Mouse (Mus musculus): ENCODE data around the gene Anapc16. TPM values are rescaled to one million over a fixed set of nuclear protein-coding genes. Genes with fewer than 3 reads are reported as not detected.

Gene Anapc16
- polyA plus RNA-seq, 1 experiment from 2014 or later: 132 TPM

GRCm38 (mm10) chr10:59980815-59981244 lies 22.1 kb downstream of the Anapc16 start:
- Histone ChIP-seq H3K9ac (replicated peaks) (no peak overlapping the region), H3K27me3 (no peaks in the 10 kb centered on the region), H3K36me3 (peaks cover 19% of the 10 kb centered on the region), H3K4me2 (no peak overlapping the region), H3K9me3 (no peaks in the 10 kb centered on the region), H3K4me3 (replicated peaks) (no peak overlapping the region), H3K27ac (0 out of 2 replicates have a peak overlapping the region, but pooled peaks have one; percentile 7), H3K4me1 (replicated peaks) (peaks cover 28% of the 10 kb centered on the region)
- 86% methylated on average over 6 of the region's 6 CpGs for WGBS
- no peak for ATAC-seq (ENCODE audit: insufficient number of reproducible peaks, insufficient read depth, low FRiP score, low TSS enrichment, low read depth)

- H3K9ac ChIP-seq (replicated peaks): no peak overlapping the region
- no peaks in the 10 kb centered on the region for H3K27me3 ChIP-seq
- peak overlapping the region; percentile 69; the same call in 1 of the 2 replicates for H3K27ac ChIP-seq
- ATAC-seq (ENCODE audit: insufficient number of reproducible peaks, insufficient read depth, low FRiP score, low TSS enrichment, low read depth): no peak
- no peaks in the 10 kb centered on the region for H3K9me3 ChIP-seq
- peaks cover 2% of the 10 kb centered on the region for H3K36me3 ChIP-seq
- peaks cover 41% of the 10 kb centered on the region for H3K4me1 ChIP-seq (replicated peaks)
- no peak overlapping the region for H3K4me3 ChIP-seq (replicated peaks)
- 56% methylated on average over 11 of the region's 11 CpGs for WGBS
- H3K4me2 ChIP-seq: no peak overlapping the region
Measured at GRCm38 (mm10) chr10:59978873-59979743, 23.8 kb downstream of the Anapc16 start.

GRCm38 (mm10) chr10:59978401-59978800 lies 24.5 kb downstream of the Anapc16 start:
- Histone ChIP-seq H3K4me1 (replicated peaks) (peaks cover 48% of the 10 kb centered on the region), H3K9me3 (no peaks in the 10 kb centered on the region), H3K4me3 (replicated peaks) (no peak overlapping the region), H3K9ac (replicated peaks) (0 out of 2 replicates have a peak overlapping the region, but pooled peaks have one; percentile 23), H3K4me2 (no peak overlapping the region), H3K36me3 (no peaks in the 10 kb centered on the region; the same call in 1 of the 2 replicates), H3K27me3 (no peaks in the 10 kb centered on the region), H3K27ac (peak overlapping the region; percentile 69; the same call in 1 of the 2 replicates)
- no peak for ATAC-seq (ENCODE audit: insufficient number of reproducible peaks, insufficient read depth, low FRiP score, low TSS enrichment, low read depth)
- WGBS: 64% methylated on average over 2 of the region's 2 CpGs

- H3K9ac ChIP-seq (replicated peaks): 0 out of 2 replicates have a peak overlapping the region, but pooled peaks have one; percentile 23
- no peaks in the 10 kb centered on the region; the same call in 1 of the 2 replicates for H3K36me3 ChIP-seq
- H3K9me3 ChIP-seq: no peaks in the 10 kb centered on the region
- peak overlapping the region; percentile 69; the same call in 1 of the 2 replicates for H3K27ac ChIP-seq
- WGBS: 91% methylated on average over 5 of the region's 5 CpGs
- H3K4me2 ChIP-seq: no peak overlapping the region
- no peak overlapping the region for H3K4me3 ChIP-seq (replicated peaks)
- ATAC-seq (ENCODE audit: insufficient number of reproducible peaks, insufficient read depth, low FRiP score, low TSS enrichment, low read depth): no peak
- H3K27me3 ChIP-seq: no peaks in the 10 kb centered on the region
- peaks cover 49% of the 10 kb centered on the region for H3K4me1 ChIP-seq (replicated peaks)
Measured at GRCm38 (mm10) chr10:59977715-59978343, 25.1 kb downstream of the Anapc16 start.

- no peak overlapping the region for H3K4me2 ChIP-seq
- no peak overlapping the region for H3K4me3 ChIP-seq (replicated peaks)
- H3K4me1 ChIP-seq (replicated peaks): peaks cover 49% of the 10 kb centered on the region
- no peaks in the 10 kb centered on the region for H3K9me3 ChIP-seq
- H3K27ac ChIP-seq: no peak overlapping the region
- ATAC-seq (ENCODE audit: insufficient number of reproducible peaks, insufficient read depth, low FRiP score, low TSS enrichment, low read depth): no peak
- H3K9ac ChIP-seq (replicated peaks): no peak overlapping the region
- H3K36me3 ChIP-seq: no peaks in the 10 kb centered on the region; the same call in 1 of the 2 replicates
- 64% methylated on average over 2 of the region's 4 CpGs for WGBS
- no peaks in the 10 kb centered on the region for H3K27me3 ChIP-seq
Measured at GRCm38 (mm10) chr10:59977141-59977540, 25.8 kb downstream of the Anapc16 start.

GRCm38 (mm10) chr10:59974786-59975185 lies 28.1 kb downstream of the Anapc16 start:
- Histone ChIP-seq H3K36me3 (no peaks in the 10 kb centered on the region), H3K4me2 (peak overlapping the region; percentile 35), H3K9ac (replicated peaks) (no peak overlapping the region), H3K4me3 (replicated peaks) (no peak overlapping the region), H3K4me1 (replicated peaks) (peaks cover 62% of the 10 kb centered on the region), H3K27ac (peak overlapping the region; percentile 93), H3K9me3 (no peaks in the 10 kb centered on the region), H3K27me3 (no peaks in the 10 kb centered on the region)
- WGBS: 49% methylated on average over 3 of the region's 3 CpGs
- no peak for ATAC-seq (ENCODE audit: insufficient number of reproducible peaks, insufficient read depth, low FRiP score, low TSS enrichment, low read depth)

- H3K4me2 ChIP-seq: peak overlapping the region; percentile 35
- no peaks in the 10 kb centered on the region for H3K9me3 ChIP-seq
- peaks cover 61% of the 10 kb centered on the region for H3K4me1 ChIP-seq (replicated peaks)
- H3K36me3 ChIP-seq: no peaks in the 10 kb centered on the region
- H3K27ac ChIP-seq: peak overlapping the region; percentile 93
- peak overlapping the region; percentile 12 for H3K4me3 ChIP-seq (replicated peaks)
- no peak overlapping the region for H3K9ac ChIP-seq (replicated peaks)
- WGBS: 4% methylated on average over 6 of the region's 6 CpGs
- ATAC-seq (ENCODE audit: insufficient number of reproducible peaks, insufficient read depth, low FRiP score, low TSS enrichment, low read depth): peak; percentile 43; the same call in 1 of the 2 replicates
- no peaks in the 10 kb centered on the region for H3K27me3 ChIP-seq
Measured at GRCm38 (mm10) chr10:59974191-59974664, 28.7 kb downstream of the Anapc16 start.

- Histone ChIP-seq H3K36me3 (no peaks in the 10 kb centered on the region), H3K27me3 (no peaks in the 10 kb centered on the region), H3K4me2 (no peak overlapping the region), H3K4me3 (replicated peaks) (no peak overlapping the region), H3K27ac (peak overlapping the region; percentile 93), H3K9me3 (no peaks in the 10 kb centered on the region), H3K4me1 (replicated peaks) (peaks cover 53% of the 10 kb centered on the region), H3K9ac (replicated peaks) (no peak overlapping the region)
- WGBS: 82% methylated on average over 4 of the region's 4 CpGs
- no peak for ATAC-seq (ENCODE audit: insufficient number of reproducible peaks, insufficient read depth, low FRiP score, low TSS enrichment, low read depth)
Measured at GRCm38 (mm10) chr10:59973400-59973799, 29.5 kb downstream of the Anapc16 start.

GRCm38 (mm10) chr10:59972999-59973398 lies 29.9 kb downstream of the Anapc16 start:
- peaks cover 49% of the 10 kb centered on the region for H3K4me1 ChIP-seq (replicated peaks)
- H3K27ac ChIP-seq: peak overlapping the region; percentile 93; the same call in 1 of the 2 replicates

GRCm38 (mm10) chr10:59972534-59972933 lies 30.4 kb downstream of the Anapc16 start:
- no peaks in the 10 kb centered on the region for H3K27me3 ChIP-seq
- no peaks in the 10 kb centered on the region for H3K36me3 ChIP-seq
- H3K9me3 ChIP-seq: no peaks in the 10 kb centered on the region
- H3K9ac ChIP-seq (replicated peaks): no peak overlapping the region
- H3K27ac ChIP-seq: 0 out of 2 replicates have a peak overlapping the region, but pooled peaks have one; percentile 93
- no peak overlapping the region for H3K4me2 ChIP-seq
- H3K4me3 ChIP-seq (replicated peaks): no peak overlapping the region
- WGBS: 79% methylated on average over 2 of the region's 2 CpGs
- no peak for ATAC-seq (ENCODE audit: insufficient number of reproducible peaks, insufficient read depth, low FRiP score, low TSS enrichment, low read depth)
- H3K4me1 ChIP-seq (replicated peaks): peaks cover 44% of the 10 kb centered on the region

More at GRCm38 (mm10) chr10:59972999-59973398, 29.9 kb downstream of the Anapc16 start:
- ATAC-seq (ENCODE audit: insufficient number of reproducible peaks, insufficient read depth, low FRiP score, low TSS enrichment, low read depth): no peak
- Histone ChIP-seq H3K9ac (replicated peaks) (no peak overlapping the region), H3K27me3 (no peaks in the 10 kb centered on the region), H3K36me3 (no peaks in the 10 kb centered on the region), H3K4me2 (no peak overlapping the region), H3K4me3 (replicated peaks) (no peak overlapping the region), H3K9me3 (no peaks in the 10 kb centered on the region)
- WGBS: 80% methylated on average over 6 of the region's 6 CpGs

GRCm38 (mm10) chr10:59971813-59972212 lies 31.1 kb downstream of the Anapc16 start:
- H3K27me3 ChIP-seq: no peaks in the 10 kb centered on the region
- 91% methylated on average over 8 of the region's 8 CpGs for WGBS
- no peaks in the 10 kb centered on the region for H3K36me3 ChIP-seq
- no peaks in the 10 kb centered on the region for H3K9me3 ChIP-seq
- no peak overlapping the region for H3K27ac ChIP-seq
- H3K4me1 ChIP-seq (replicated peaks): peaks cover 44% of the 10 kb centered on the region
- ATAC-seq (ENCODE audit: insufficient number of reproducible peaks, insufficient read depth, low FRiP score, low TSS enrichment, low read depth): no peak
- no peak overlapping the region for H3K4me3 ChIP-seq (replicated peaks)
- no peak overlapping the region for H3K9ac ChIP-seq (replicated peaks)
- H3K4me2 ChIP-seq: no peak overlapping the region

All from limb, embryonic 12.5 days (tissue).